Mouse (Mus musculus) 416B (cell line): ENCODE data around the gene Cyb561d1.

Experiments used
- DNase-seq: peaks from one replicate; pipeline ENCODE4 v3.0.0; 2011; ENCODE audit warnings: low read depth

Cyb561d1 gene

GRCm38 (mm10) chr3:108203621-108204325 lies 2.8 kb upstream of the Cyb561d1 start:
- peak; percentile 69 for DNase-seq

- DNase-seq = no peak
Measured at GRCm38 (mm10) chr3:108203212-108203611, 2.2 kb upstream of the Cyb561d1 start.

GRCm38 (mm10) chr3:108202506-108202905 lies 1.5 kb upstream of the Cyb561d1 start:
- no peak for DNase-seq

- no peak for DNase-seq
Measured at GRCm38 (mm10) chr3:108199231-108199630, 1.8 kb downstream of the Cyb561d1 start.

GRCm38 (mm10) chr3:108197066-108197497 lies 3.9 kb downstream of the Cyb561d1 start:
- no peak for DNase-seq

- no peak for DNase-seq
Measured at GRCm38 (mm10) chr3:108195941-108196590, 4.9 kb downstream of the Cyb561d1 start.

GRCm38 (mm10) chr3:108195287-108195686 lies 5.7 kb downstream of the Cyb561d1 start:
- peak; percentile 97 for DNase-seq

- DNase-seq = no peak
Measured at GRCm38 (mm10) chr3:108193686-108194085, 7.3 kb downstream of the Cyb561d1 start.

- DNase-seq = no peak
Measured at GRCm38 (mm10) chr3:108189897-108190296, 11.1 kb downstream of the Cyb561d1 start.

GRCm38 (mm10) chr3:108188716-108189490 lies 12.1 kb downstream of the Cyb561d1 start:
- DNase-seq = no peak

GRCm38 (mm10) chr3:108187111-108187795 lies 13.8 kb downstream of the Cyb561d1 start:
- peak; percentile 26 for DNase-seq

- DNase-seq = peak; percentile 33
Measured at GRCm38 (mm10) chr3:108186098-108187047, 14.6 kb downstream of the Cyb561d1 start, which contains the start of gene Amigo1. Gene Amigo1 (plus strand): TSS chr3:108186335.

GRCm38 (mm10) chr3:108185460-108186097 lies 15.4 kb downstream of the Cyb561d1 start:
- DNase-seq = no peak

- DNase-seq = no peak
Measured at GRCm38 (mm10) chr3:108184742-108185141, 16.3 kb downstream of the Cyb561d1 start.

- DNase-seq = no peak
Measured at GRCm38 (mm10) chr3:108180514-108180913, 20.5 kb downstream of the Cyb561d1 start.

- DNase-seq = no peak
Measured at GRCm38 (mm10) chr3:108178756-108179715, 22.0 kb downstream of the Cyb561d1 start.

- DNase-seq = no peak
Measured at GRCm38 (mm10) chr3:108174672-108175531, 26.1 kb downstream of the Cyb561d1 start.

GRCm38 (mm10) chr3:108169199-108169598 lies 31.8 kb downstream of the Cyb561d1 start:
- no peak for DNase-seq
